Mouse (Mus musculus) megakaryocyte, embryonic 14.5 days (primary cell): ENCODE measurements around the gene Ddit4l.

Experiments
- FLI1 ChIP-seq: IDR thresholded peaks from 2 replicates; pipeline ENCODE4 v1.6.1; 2012; ENCODE audit warnings: low read length, inconsistent platforms, mixed read lengths
- GATA1 ChIP-seq: IDR thresholded peaks from 3 replicates; pipeline ENCODE4 v1.6.1; 2012; ENCODE audit warnings: mixed read lengths, low read length, inconsistent platforms, borderline replicate concordance

- TF ChIP-seq GATA1: no peak
- no peak for TF ChIP-seq FLI1
Measured at GRCm38 (mm10) chr3:137636571-137636970, 15.2 kb downstream of the Ddit4l start.
